Mouse (Mus musculus) lung, adult 2 months (tissue): ENCODE results near the gene Abca13. TPM values are rescaled to one million over a fixed set of nuclear protein-coding genes. Genes with fewer than 3 reads are reported as not detected.

Source experiments
- DNase-seq: peaks from one replicate; pipeline ENCODE4 v3.0.0; 2022
- H3K4me1 ChIP-seq: fragments of 200-500 bp; 2 replicates; pipeline ENCODE4 v1.6.1; 2011; ENCODE audit warnings: low read length; ENCODE audit not compliant: control insufficient read depth, insufficient read depth
- H3K4me3 ChIP-seq: fragments of 200-500 bp; replicated peaks from 2 replicates; pipeline ENCODE3; 2011; ENCODE audit warnings: low read depth, mild to moderate bottlenecking, control low read depth, low read length; ENCODE audit errors: extremely low read depth
- CTCF ChIP-seq: fragments of 200-500 bp; IDR thresholded peaks from 2 replicates; pipeline ENCODE4 v1.5.1; 2011; ENCODE audit warnings: mild to moderate bottlenecking, low read length, control low read depth; ENCODE audit not compliant: insufficient read depth
- POLR2A ChIP-seq: fragments of 200-500 bp; IDR thresholded peaks from 2 replicates; pipeline ENCODE4 v1.6.1; 2011; ENCODE audit warnings: low read depth, mild to moderate bottlenecking, control low read depth, low read length, borderline replicate concordance; ENCODE audit errors: extremely low read depth
- WGBS: fragments of 180-500 bp; shearing (Covaris S2); methylation state at CpG from one replicate; pipeline ENCODE4 v1.1.7; 2018; 5-methylcytosine and 5-hydroxymethylcytosine counted together
- polyA plus RNA-seq: library from polyadenylated mRNA; depleted of rRNA; stranded (reverse); fragments of >200 nt; gene quantifications from 2 replicates; pipeline ENCODE4 v1.2.3, GENCODE M21; 2012; rRNA removed

The Abca13 gene
- polyA plus RNA-seq, 1 experiment = 0.02 TPM

DNA sequence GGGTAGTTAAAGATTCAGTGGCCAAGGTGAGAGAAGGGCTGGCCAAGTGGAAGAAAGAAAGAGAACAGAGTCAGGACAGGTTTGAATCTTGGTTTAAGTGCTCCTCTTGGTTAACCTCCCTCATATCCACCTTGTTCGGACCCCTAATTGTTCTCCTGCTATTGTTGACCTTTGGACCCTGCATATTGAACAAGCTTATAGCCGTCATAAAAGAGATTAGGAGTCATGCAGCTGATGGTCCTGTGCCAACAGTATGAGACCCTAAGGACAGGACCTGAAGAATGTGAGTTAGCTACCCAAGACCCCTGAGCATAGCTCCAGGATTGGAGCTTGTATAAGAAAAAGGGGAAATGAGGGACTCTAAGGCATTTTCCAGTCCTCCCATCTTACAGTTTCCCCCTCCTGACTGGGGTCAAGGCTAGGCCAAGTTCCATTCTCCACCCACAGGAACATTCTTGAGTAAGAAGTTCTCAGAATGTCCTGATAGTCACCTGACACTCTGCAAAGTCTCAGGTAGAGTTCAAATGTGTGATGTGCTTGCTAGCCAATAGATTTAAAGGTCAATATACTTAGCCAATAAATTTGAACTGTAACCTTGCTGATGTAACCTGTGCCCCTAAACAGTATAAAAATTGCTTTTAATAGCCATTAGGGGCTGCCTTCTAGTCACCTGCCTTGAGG is 536.2 kb downstream of the Abca13 start:
- Histone ChIP-seq H3K4me3 (no peak overlapping the region), H3K4me1 (no peaks in the 10 kb centered on the region)
- DNase-seq = no peak
- TF ChIP-seq CTCF (no peak), POLR2A (no peak)
- 71% methylated on average over 2 of the region's 2 CpGs for WGBS

DNA sequence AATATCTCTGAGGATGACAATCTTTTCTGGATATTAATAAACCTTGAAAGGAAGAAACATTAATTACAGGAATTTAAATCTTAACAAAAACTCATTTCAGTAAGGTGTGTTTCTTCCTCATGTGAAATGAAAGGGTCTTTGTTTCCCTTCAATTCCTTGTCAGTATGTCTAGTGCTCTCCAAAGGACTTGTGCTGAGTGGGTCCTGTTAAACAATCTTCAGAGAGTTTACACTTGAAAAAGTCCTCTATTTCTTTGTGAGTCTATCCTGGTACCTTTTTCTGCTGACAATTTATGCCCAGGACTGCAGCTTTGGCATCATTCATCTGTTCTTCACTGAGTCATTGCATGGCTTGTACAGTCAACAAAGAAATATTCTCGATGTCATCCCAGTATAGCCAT is 539.6 kb downstream of the Abca13 start:
- WGBS = 63% methylated on average over 1 of the region's 1 CpGs
- no peak for DNase-seq
- no peak for TF ChIP-seq CTCF
- TF ChIP-seq POLR2A = no peak
- Histone ChIP-seq H3K4me1 (no peaks in the 10 kb centered on the region), H3K4me3 (no peak overlapping the region)

Other genes with a start within 250 kb of the Abca13 start
- 0.08 and 0.52 TPM in 2 replicates for gene Pkd1l1, start 218.7 kb upstream of the Abca13 start, polyA plus RNA-seq
- 9.1 and 11.5 TPM in 2 replicates for gene Hus1, start 180.8 kb upstream of the Abca13 start, polyA plus RNA-seq
- 4.4 and 6.4 TPM in 2 replicates for gene Gm11992, start 143.3 kb upstream of the Abca13 start, polyA plus RNA-seq
- gene Sun3, start 143.0 kb upstream of the Abca13 start, polyA plus RNA-seq = 0.13 TPM in 1 of 2 replicates, not detected in the other
- gene Upp1, start 73.8 kb upstream of the Abca13 start, polyA plus RNA-seq = 25.6 and 30.4 TPM in 2 replicates